Mouse (Mus musculus) left cerebral cortex, adult 9 months (tissue): Measurements from ENCODE around the gene 1700021F05Rik.
"Not testable (repeated sequence)": the region's sequence is repeated elsewhere in the genome, so short reads cannot be mapped to it uniquely, and the experiment has no call there.

Experiments
- DNase-seq, 2 experiments: peaks; one replicate each; pipeline ENCODE4 v3.0.0; 2022; ENCODE audit warnings: low spot score in 2 of 2

The 1700021F05Rik gene

GRCm38 (mm10) chr10:43539746-43540310 is 966 bp downstream of the 1700021F05Rik start:
- no peak for DNase-seq

DNA sequence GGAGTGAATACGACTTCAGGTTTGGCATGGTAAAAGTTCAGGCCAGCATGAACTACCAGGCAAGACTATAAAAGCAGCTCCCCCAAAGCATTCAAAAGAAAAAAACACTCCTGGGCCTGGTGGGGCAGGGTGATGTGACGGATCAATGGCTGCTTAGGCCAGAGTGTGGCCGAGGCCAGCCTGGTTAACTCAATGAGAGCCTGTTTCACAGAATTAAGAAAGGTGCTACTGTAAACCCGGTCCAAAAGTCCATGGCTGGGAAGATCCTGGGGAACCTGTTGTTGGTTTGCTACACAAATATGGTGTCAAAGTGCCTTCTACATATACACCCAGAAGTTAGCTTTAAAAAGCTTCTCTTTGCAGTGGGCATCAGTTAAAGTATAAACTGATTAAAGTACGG is 2.0 kb downstream of the 1700021F05Rik start:
- no peak for DNase-seq

DNA sequence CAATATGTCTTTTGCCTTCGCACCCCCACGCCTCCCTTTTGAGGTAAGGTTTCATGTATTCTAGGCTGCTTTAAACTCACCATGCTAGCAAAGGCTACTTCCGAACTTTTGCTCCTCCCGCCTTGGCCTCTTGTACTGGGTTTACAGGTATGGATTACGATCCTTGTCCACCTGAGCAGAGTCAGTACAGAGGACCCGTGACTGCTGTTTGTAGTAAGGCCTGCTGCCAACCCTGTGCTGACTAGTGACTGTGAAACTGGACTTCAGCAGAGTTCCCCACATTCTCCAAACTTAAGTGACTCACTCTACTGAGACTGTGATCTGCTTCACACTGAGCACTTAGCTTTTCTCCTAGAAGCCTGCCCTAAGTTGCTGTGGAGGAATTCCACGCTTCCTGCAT is 3.1 kb downstream of the 1700021F05Rik start:
- no peak for DNase-seq

GRCm38 (mm10) chr10:43534382-43534781 is 6.4 kb downstream of the 1700021F05Rik start:
- no peak for DNase-seq

GRCm38 (mm10) chr10:43527283-43528269 is 13.2 kb downstream of the 1700021F05Rik start:
- DNase-seq, result peak in 1 of 2 experiments; percentile 26

DNA sequence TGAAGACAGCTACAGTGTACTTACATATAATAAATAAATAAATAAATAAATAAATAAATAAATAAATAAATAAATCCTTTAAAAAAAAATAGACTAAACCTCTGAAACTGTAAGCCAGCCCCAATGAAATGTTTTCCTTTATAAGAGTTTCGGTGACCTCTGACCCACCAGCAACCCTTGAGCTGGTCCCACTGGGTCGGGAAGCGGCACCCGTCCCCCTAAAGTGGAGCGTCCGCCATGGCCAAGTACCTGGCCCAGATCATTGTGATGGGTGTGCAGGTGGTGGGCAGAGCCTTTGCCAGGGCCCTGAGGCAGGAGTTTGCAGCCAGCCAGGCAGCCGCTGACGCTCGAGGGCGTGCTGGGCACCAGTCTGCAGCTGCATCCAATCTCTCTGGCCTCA is 16.9 kb downstream of the 1700021F05Rik start, which contains the start of gene Gm9803:
Gene Gm9803, plus strand, starts transcription at position 154 of the 400 bp plus-strand sequence.
- not testable (repeated sequence) for DNase-seq

GRCm38 (mm10) chr10:43519977-43520376 is 20.8 kb downstream of the 1700021F05Rik start:
- no peak for DNase-seq

DNA sequence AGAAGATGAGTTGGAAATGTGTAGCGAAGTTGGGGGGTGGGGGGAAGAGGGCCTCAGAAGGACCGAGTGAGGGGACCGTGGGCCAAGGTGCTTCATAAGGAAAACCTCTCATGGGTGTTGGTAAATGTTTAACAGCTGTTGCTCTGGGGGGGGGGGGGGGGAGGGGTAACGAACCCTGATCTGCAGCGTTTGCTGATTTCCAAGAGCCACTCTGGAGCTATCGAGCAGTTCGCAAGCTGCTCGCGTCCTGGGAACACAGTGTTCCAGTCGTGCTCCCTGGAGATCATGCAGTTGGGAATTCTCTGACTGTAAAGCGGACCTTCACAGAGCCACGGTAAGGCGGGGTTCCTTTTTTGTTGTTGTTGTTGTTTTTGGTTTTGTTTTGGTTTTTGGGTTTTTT is 22.4 kb downstream of the 1700021F05Rik start:
- DNase-seq, result no peak

GRCm38 (mm10) chr10:43517836-43518235 is 23.0 kb downstream of the 1700021F05Rik start:
- no peak for DNase-seq

GRCm38 (mm10) chr10:43516992-43517660 is 23.7 kb downstream of the 1700021F05Rik start:
- no peak for DNase-seq

DNA sequence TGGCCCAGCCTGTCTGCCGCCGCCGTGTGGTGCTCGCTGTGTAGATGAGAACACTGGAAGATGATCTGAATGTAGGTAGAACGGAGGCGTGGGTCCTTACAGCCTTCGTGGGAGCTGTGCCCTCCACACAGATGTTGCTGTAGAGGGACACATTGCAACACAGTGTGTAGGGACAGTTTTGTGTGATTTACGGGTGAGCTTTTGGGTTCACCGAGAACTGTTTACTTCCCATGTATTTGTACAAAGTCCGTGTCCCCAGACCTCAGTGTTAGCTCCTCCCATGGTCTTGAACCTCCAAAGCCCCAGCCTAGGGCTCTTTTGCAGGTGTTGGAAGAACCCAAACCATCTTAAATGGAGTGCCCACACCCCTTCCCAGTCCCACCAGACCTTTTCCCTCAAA is 27.8 kb downstream of the 1700021F05Rik start:
- no peak for DNase-seq

DNA sequence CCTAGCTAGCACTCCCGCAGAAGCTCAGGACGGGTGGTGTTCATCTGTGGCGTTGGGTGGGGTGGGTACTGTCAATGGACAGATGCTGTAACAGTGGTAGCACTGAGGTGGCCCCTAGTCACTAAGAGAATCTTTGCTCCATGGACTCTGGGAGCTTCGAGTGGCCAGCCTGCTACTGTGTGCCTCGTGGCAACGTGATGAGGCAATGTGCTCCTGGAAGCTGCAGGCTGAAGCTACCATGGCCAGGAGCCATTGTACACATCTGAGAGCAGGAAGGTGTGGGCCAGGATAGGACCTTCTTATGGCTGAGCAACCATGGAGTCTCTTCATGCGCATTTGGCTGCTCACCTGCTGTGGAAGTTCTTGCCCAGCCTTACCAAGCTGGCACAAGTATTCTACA is 31.6 kb downstream of the 1700021F05Rik start:
- no peak for DNase-seq

- no peak for DNase-seq
Measured at GRCm38 (mm10) chr10:43507051-43507450, 33.7 kb downstream of the 1700021F05Rik start.

DNA sequence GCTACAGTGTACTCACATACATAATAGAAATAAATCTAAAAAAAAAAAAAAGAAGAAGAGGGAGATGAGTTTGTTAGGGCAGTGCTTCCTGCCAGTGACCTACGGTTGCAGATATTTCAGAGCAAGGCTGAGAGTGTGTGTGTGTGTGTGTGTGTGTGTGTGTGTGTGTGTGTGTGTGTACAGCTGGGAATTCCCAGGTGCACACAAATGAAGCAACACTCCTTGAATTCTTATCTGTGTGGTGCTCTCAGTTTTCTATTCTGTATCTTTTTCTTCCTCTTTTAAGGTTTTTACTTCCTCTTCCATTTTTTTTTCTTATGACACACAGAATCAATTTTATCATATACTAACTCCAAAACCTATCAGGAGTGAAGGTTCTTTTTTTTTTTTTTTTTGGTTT is 36.5 kb downstream of the 1700021F05Rik start:
- DNase-seq, result no peak

GRCm38 (mm10) chr10:43502599-43502998 is 38.2 kb downstream of the 1700021F05Rik start:
- no peak for DNase-seq

- no peak for DNase-seq
Measured at GRCm38 (mm10) chr10:43490846-43491245, 49.9 kb downstream of the 1700021F05Rik start.

DNA sequence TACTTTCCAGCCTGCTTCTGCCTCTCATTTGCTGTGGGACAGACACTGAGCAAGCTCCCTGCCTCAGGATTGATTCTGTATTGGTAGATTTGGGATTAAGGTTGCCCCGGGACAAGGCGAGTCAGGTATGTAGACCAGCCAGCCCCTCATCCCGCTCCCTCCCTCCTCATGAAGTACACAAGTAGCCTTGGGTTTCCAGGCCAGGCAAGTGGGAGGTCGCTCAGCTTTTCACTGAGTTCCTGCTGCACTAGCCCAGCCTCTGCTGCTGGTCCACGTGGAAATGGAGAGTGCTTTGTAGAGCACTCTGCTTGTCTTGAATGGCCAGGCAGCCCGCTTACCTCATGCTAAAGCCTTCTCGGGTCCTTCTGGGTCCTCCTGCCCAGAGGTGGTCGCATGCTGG is 50.8 kb downstream of the 1700021F05Rik start:
- DNase-seq, result no peak

DNA sequence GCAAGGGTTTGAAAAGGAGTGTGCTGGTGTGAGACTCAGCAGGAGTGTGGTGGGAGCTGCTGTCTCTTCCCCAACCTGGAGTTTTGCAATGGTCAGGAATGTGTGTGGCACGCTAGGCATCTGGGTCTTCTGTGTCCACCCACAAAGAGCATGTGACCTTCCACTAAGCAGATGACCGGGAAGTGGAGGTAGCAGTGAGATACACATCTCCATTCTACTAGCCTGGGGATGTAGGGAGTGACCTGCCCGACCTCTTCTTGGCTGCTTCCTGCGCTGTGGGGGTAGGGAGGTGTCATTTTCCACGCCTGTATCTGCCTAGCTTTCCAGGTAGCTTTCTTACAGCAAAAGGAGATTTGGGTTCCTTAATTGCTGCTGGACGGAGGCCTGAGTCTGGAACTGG is 51.2 kb downstream of the 1700021F05Rik start:
- DNase-seq, result no peak

DNA sequence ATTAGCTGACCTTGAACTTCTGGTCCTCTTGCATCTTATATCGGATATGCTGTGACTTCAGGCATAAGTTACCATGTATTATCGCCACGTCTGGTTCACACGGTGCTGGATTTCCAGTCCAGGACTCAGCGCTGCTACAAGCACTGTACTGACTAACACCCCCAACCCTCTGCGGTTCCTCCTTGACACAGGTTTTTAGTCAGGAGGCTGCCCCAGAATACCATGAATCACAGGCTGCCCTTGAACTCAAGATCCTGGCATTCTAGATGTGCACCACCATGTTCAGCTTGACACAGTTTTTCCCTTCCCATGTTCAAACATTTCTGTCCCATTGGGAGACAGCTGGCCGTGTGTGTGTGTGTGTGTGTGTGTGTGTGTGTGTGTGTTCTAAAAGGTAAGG is 51.7 kb downstream of the 1700021F05Rik start:
- no peak for DNase-seq

DNA sequence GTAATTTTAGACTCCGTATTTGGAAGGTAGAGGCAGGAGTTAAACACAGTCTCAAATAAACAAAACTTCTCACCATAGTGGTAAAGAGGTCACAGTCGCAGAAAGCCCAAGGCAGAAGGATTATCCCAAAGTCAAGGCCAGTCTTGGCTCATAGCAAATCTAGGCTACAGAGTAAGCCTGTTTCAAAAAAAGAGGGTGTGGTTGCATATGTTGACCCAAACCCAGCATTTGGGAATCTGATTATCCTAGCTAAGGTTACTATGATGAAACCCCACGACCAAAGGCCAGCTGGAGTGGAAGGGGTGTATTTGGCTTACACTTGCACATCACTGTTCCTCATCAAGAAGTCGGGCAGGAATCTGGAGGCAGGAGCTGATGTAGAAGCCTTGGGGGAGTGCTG is 52.5 kb downstream of the 1700021F05Rik start:
- DNase-seq, result no peak

GRCm38 (mm10) chr10:43487441-43488010 is 53.3 kb downstream of the 1700021F05Rik start:
- DNase-seq, result no peak

GRCm38 (mm10) chr10:43485751-43486268 is 55.0 kb downstream of the 1700021F05Rik start:
- DNase-seq, result no peak
